Mouse (Mus musculus) cerebellum, postnatal 36 days (tissue): ENCODE measurements at regions not wholly inside any gene's neighbourhood (a gene's known extent, or its start where the extent isn't known, plus 50 kb on each side); places are given as distances from the start of the nearest gene placed in this dataset.
"Not testable (repeated sequence)": the region's sequence is repeated elsewhere in the genome, so short reads cannot be mapped to it uniquely, and the experiment has no call there.

Experiments
- DNase-seq, 2 experiments: peaks; one replicate each; pipeline ENCODE4 v3.0.0; 2021 to 2022; ENCODE audit warnings: mixed read lengths in 2 of 2

DNA sequence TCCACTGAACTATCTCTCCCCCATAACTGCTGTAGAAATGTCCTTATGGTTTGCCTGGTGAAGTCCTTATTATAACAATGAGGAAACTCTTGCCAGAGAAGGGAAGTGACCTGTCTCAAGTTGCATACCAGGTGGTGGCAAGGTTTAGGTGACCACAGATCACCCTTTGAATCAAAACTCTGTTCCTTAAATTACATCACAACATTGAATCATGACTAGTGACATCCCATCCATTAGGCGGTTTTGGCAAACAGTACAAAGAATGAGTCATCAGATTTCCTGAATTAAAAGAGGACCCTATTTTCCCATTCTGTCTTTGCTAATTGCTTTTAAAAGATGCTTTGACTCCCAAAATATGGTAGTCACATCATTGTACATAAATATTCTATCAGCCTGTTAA lies 168.5 kb upstream of the Pgr start:
- no peak for DNase-seq

DNA sequence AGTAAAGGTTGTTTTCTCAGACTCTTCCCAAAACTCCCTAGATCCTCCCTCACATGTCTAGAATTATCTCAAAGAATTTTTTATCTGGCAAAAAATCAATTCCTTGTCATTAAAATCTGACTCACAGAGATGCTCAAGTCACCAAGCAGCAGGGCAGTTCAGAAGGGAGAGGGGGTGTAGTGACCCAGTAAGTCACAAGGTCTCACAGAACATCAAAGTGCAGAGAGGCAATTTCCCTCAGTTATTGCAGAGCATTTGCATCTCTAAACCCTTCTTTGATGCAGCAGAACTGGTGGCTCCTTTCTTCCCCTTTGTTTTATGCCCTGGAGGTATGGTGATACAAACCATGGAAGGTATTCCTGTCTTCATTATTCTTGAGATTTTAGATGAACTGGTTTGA lies 166.1 kb upstream of the Pgr start:
- no peak for DNase-seq

DNA sequence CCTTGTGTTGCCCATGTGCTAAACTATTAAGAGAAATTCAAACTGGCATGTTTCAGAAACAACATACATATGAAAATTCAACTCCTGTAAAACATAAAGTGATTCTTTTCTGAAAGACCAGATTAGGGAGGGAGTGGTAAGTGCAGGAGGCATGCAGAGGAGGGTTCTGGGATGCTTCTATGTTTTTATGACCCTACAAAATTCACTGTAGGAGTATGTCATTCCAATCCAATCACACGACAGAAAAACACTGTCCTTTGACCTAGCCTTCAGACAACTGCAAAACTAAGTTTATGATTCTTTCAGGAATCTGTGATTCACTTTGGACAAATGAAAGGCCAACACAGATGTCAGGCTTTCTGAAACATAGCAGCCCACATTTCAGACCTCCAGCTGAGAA lies 159.4 kb upstream of the Pgr start:
- no peak for DNase-seq

GRCm38 (mm10) chr9:8749878-8750277 lies 149.8 kb upstream of the Pgr start:
- DNase-seq = no peak

DNA sequence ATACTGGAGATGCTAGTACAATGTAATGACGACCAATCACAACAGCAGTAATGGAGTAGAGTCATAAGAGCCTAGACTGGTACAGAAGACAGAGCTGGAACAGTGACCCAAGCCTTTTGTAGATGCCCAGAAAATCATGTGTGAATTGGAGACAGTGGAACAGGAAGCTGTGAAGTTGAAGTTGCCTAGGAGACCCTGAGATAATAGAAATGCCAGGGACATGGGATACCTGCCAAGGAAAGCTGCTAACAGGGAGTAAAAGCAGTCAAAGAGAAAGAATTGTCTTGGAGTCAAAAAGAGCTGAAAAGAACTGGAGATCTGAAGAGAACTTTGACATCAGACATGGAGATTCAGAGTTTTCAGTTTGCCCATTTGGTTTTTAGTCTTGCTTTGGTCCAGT lies 138.8 kb upstream of the Pgr start:
- no peak for DNase-seq

GRCm38 (mm10) chr9:8769398-8769797 lies 130.2 kb upstream of the Pgr start:
- DNase-seq = peak in 1 of 2 experiments; percentile 4

DNA sequence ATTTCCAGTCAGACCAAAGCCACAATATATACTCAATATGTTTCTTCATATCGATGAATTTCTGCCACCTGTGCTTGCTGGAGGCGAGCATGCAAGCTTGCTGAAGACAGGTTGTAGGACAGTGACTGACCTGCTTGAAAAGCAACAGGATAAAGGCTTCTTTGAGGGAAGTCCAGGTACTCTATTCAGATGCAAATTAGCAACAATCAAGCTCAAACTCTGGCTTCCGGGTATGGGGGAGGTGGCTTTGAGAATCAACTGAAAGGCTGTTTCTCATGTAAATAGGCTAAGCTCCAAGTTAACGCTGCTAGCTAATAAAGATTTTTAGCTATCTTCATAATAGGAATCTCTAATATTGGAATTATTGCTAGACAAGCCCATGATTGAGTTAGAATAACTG lies 129.6 kb upstream of the Pgr start:
- DNase-seq = no peak

DNA sequence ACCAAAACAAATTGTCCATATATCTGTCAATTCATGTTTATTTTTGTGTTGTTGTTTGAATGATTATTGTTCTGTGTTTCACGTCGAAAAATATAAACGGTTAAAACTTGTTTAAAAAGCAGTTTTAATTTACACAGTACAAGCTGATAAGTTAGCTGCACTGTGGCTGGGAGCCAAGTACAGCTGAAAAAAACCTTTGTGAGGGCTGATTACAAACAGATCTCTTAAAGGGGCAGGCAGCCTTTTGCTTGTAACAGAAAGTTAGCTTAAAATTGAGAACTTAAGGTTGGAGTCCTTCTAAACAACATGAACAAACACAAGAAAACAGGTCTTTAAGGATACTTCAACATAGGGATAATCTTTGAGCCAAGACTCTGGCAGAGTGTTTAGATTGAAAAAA lies 118.3 kb upstream of the Pgr start:
- not testable (repeated sequence) for DNase-seq

GRCm38 (mm10) chr9:8814236-8814635 lies 85.4 kb upstream of the Pgr start:
- DNase-seq = no peak

DNA sequence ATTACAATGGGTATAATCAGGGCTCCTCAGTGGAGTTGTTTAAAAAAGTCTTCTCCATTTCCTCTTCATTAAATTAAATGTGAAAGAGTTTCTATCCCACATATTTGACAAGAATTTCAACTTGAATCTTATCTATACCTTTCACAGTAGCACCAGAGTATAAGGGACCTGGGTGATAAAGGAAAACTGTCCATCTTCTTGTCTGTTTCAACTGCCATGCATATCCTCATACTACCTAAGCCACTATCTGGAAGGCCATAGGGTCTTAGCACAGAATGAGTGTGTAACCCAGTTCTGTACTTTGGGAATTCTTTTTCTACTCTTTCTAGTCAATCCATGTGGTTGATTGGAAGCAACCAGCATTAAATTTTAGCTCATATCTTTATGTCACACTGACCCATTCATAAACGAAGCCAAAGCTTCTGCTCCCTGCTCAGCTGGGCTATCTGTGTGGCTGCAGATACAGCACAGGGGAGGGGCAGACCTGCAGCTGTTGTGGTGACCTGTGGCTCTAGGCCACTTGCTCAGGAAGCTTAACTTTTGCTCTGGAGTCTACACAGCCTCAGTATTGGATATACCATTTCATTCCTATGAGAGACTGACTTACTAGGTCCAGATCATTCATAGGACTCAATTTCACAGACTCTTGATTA lies 75.8 kb upstream of the Pgr start:
- DNase-seq = no peak

GRCm38 (mm10) chr9:8832150-8832549 lies 67.5 kb upstream of the Pgr start:
- DNase-seq = no peak

DNA sequence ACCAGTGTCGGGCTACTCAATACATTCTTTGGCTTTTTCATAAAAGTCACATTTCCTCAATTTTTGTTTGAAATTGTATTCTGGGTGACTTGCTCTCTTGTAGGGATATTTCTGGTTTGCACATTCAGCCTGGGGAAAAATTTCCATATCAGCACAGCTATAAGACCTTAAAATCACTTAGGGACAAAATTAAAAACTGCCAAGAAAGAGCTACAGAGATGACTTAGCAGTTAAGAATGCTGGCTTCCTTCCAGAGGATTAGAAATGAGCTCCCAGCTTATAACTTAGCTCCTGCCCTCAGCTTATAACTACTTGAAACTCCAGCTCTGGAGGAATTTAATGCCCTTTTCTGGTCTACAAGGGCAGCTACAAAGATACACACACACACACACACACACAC lies 62.6 kb upstream of the Pgr start:
- no peak for DNase-seq

DNA sequence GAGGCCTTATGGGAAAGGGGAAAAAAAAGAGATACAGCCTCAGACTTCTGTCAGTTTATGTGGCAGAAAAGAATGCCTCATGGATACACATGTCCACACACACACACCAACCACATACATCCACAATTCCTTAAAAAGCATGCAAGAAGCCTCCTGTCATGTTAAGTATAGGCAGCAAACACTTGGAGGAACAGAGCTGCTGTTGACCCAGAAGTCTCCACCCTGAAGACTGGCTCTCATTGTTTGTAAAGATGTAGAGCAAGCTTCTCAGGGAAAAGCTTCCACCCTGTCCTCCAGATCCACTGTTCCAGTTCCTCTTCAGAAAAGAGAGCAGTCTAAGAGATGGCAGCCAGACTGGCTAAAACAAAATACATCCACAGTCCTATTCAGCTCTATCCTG lies 61.3 kb upstream of the Pgr start:
- DNase-seq = no peak

DNA sequence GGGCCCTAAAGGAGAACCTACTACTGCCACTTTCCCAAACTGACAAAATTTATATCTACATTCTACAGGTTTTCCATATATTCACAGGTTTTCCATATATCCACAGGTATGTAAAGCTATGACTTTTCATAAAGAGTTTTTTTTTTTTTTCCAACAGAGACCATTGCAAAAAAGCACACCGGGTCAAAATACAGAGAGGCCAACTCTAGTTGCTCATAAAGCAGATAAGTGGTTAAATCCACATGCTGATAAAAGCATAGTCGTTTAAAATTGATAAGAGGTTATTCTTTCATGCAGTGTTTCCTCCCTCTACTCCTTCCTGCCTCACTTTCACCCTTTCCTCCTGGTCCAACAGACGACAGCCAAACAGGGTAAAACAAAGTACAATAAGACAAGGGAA lies 60.7 kb upstream of the Pgr start:
- no peak for DNase-seq
